Mouse (Mus musculus) adrenal gland, postnatal 10 days (tissue): Measurements from ENCODE around the gene Sfxn1. TPM values are rescaled to one million over a fixed set of nuclear protein-coding genes. Genes with fewer than 3 reads are reported as not detected.

Source experiments
- DNase-seq: peaks from one replicate; pipeline ENCODE4 v3.0.0; 2021; ENCODE audit warnings: mixed read lengths
- total RNA-seq, 2 experiments: library from RNA; stranded (reverse); gene quantifications; 2 replicates each; pipeline ENCODE4 v1.2.3; 2021

Gene Sfxn1
- total RNA-seq, 2 experiments from 2014 or later: 59.7 to 67.2 TPM

- no peak for DNase-seq
Measured at GRCm38 (mm10) chr13:54118355-54118754, 46.7 kb downstream of the Sfxn1 start.

DNA sequence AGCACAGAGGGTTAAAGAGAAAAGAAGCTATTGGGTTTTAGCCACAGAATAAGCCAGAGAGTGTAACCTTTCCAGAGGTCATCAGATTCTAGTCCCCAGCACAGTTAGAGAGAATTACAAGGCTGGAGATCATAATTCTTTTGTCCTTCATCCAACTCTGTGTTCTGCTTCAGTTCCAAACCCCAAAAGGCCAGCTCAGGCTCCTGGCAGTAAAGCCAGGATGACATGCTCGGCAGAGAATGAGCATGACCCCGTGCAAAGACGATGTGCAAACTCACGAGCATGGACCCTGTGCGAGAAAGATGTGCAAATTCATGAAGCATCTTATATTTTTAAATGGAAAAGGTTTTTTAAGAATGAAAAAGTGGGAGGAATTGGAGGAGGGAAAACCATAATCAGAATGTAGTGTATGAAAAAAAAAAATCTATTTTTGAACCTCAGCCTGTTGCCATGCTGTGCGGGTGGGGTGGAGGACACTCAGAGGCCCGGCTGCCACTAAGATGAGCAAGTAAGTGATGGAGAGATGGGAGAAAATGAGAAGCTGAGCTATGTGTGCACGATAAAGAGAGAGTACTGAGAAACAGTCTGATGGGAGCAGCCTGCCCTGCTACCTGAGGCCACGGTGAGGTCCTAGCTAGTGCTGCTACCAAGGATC, 66.2 kb downstream of the Sfxn1 start:
- no peak for DNase-seq

DNA sequence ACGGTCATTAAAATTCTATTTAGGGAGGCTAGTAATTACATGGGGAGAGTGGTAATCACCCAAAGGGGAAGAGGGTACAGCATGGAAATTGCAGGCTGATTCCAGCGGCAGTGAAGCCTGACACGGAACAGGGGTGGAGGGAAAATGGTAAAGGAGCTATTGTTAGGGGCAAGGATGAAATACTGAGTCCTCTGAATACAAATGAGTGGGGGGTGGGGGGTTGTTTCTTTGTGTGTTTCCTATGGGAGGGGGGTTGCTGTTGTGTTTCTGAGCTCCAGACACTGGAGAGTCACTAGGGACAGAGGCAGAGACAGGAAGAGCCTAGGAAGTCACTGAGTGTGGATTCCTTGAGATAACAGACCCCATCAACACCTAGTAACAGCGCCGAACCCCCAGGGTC, 72.1 kb downstream of the Sfxn1 start:
- DNase-seq: no peak

- DNase-seq: no peak
Measured at GRCm38 (mm10) chr13:54144624-54145023, 73.0 kb downstream of the Sfxn1 start.

GRCm38 (mm10) chr13:54147328-54147727, 75.7 kb downstream of the Sfxn1 start:
- peak; percentile 22 for DNase-seq

DNA sequence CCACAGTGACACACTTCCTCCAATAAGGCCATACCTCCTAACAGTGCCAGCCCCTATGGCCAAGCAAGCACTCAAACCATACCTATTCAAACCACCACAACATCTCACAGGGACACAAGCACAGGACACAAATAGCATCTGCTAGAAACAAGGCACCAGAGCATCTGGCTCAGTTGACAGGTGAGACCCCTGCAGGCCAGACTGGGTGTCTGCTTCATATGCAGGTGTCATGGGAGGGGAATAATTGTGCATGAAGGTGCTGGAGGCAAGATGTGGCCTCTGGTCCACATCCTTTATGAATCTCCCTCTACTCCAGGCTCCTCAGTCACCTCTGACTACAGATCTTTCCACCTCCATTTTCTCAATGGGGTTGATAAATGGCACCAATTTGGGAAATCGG, 80.8 kb downstream of the Sfxn1 start:
- DNase-seq: no peak

DNA sequence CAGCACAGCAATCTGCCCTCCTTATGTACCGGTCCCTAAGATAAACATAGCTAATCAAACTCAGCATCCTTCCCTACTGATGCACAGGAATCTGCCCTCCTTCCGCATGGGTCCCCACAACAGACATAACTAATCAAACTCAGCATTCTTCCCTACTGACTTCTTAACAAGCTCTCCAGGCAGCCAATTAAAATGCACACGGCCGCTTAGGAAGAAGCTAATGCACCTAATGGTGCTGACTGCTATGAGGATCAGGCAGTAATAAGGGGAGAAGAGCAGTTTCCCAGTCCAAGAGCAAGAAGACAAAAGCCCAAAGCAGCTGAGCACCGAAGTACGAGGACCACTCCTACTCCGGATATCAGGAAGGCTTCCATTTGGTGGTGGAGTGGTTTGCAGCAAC, 81.2 kb downstream of the Sfxn1 start:
- DNase-seq: no peak

GRCm38 (mm10) chr13:54153672-54154218, 82.1 kb downstream of the Sfxn1 start:
- DNase-seq: no peak

- DNase-seq: no peak
Measured at GRCm38 (mm10) chr13:54155822-54156221, 84.2 kb downstream of the Sfxn1 start.

Other genes starting within 250 kb of the Sfxn1 start
- gene Drd1, start 16.2 kb upstream of the Sfxn1 start, total RNA-seq: under 1 TPM; 0.27 to 0.66 TPM
- under 1 TPM; 0.21 to 0.48 TPM for gene Hrh2, start 120.3 kb downstream of the Sfxn1 start, total RNA-seq